Mouse (Mus musculus) intestine, postnatal 0 days (tissue): ENCODE results near the gene Sept5. TPM values are rescaled to one million over a fixed set of nuclear protein-coding genes. Genes with fewer than 3 reads are reported as not detected.

Experiments
- ATAC-seq: fragments of 200-750 bp; cut with Nextera tagmentation; 2 replicates; pipeline ENCODE4 v1.8.0; 2017; ENCODE audit warnings: mild to moderate bottlenecking, moderate TSS enrichment, moderate library complexity
- H3K27ac ChIP-seq: fragments of 300-500 bp; sonication (generic); 2 replicates; pipeline ENCODE4 v1.5.1; 2014; ENCODE audit warnings: mild to moderate bottlenecking, low read depth, low read length, moderate library complexity
- H3K27me3 ChIP-seq: fragments of 300-500 bp; sonication (generic); replicated peaks from 2 replicates; pipeline ENCODE4 v1.6.1; 2014; ENCODE audit warnings: low read length, mixed read lengths; ENCODE audit not compliant: control insufficient read depth, insufficient read depth
- H3K36me3 ChIP-seq: fragments of 300-500 bp; sonication (generic); 2 replicates; pipeline ENCODE4 v1.6.1; 2014; ENCODE audit warnings: mild to moderate bottlenecking, moderate library complexity; ENCODE audit not compliant: control insufficient read depth, insufficient read depth
- H3K4me1 ChIP-seq: fragments of 300-500 bp; sonication (generic); replicated peaks from 2 replicates; pipeline ENCODE4 v1.6.1; 2014; ENCODE audit warnings: antibody characterized with exemption, low read length, mixed read lengths; ENCODE audit not compliant: control insufficient read depth, insufficient read depth
- H3K4me2 ChIP-seq: fragments of 300-500 bp; sonication (generic); replicated peaks from 2 replicates; pipeline ENCODE4 v1.6.1; 2014; ENCODE audit warnings: low read depth, mild to moderate bottlenecking, moderate library complexity
- H3K4me3 ChIP-seq: fragments of 300-500 bp; sonication (generic); 2 replicates; pipeline ENCODE4 v1.5.1; 2014; ENCODE audit warnings: low read depth, low read length
- H3K9ac ChIP-seq: fragments of 300-500 bp; sonication (generic); 2 replicates; pipeline ENCODE4 v1.6.1; 2014; ENCODE audit warnings: mild to moderate bottlenecking, low read depth, low read length
- H3K9me3 ChIP-seq: fragments of 300-500 bp; sonication (generic); 2 replicates; pipeline ENCODE4 v1.6.1; 2016; ENCODE audit warnings: mixed run types; ENCODE audit not compliant: control insufficient read depth
- CTCF ChIP-seq: sonication (generic); IDR thresholded peaks from 2 replicates; pipeline ENCODE4 v1.5.1; 2016; ENCODE audit warnings: low read depth, mild to moderate bottlenecking, control low read depth, antibody characterized with exemption, moderate library complexity
- WGBS: fragments of 180-500 bp; shearing (Covaris S2); extraction: QIAGEN DNeasy Blood & Tissue Kit; methylation state at CpG from one replicate; pipeline ENCODE4 v1.1.7; 2014; 5-methylcytosine and 5-hydroxymethylcytosine counted together
- polyA plus RNA-seq: library from polyadenylated mRNA; unstranded; fragments of >200 nt; fragmentation: Nextera tagmentation; extraction: Ambion mirVana; gene quantifications from 2 replicates; pipeline ENCODE4 v1.2.1, GENCODE M21; 2015

Gene Sept5
- polyA plus RNA-seq, 1 experiment from 2014 or later = 24.7 TPM

DNA sequence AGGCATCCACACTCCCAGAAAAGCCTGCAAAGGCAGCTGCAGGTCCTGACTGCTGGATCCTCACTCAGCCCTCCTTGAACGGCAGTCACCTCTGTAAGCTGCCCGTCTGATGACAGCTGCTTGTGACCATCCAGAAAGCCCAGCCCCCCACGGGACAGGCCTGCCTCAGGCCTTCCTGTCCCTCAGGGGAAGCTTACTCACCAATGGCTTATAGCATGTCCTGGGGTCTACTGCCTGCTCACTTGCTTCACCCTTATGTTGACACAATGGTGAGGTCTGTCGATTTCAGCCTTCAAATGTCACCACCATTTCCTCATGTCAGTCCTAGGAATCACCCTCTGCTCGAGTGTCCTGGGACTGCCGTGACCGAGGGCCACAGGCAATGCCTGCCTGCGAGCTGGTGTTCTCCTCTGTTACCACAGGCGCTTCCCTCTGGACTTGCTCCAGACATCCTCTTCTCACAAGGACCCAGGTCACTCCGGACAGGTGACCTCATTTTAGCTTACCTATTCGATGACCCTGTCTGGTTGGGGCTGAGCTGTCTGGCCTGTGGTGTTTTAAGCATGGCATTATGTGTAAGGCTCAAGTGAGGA, 13.7 kb upstream of the Sept5 start:
- no peak overlapping the region for H3K27ac ChIP-seq
- no peaks in the 10 kb centered on the region for H3K36me3 ChIP-seq
- 77% methylated on average over 11 of the region's 11 CpGs for WGBS
- H3K9me3 ChIP-seq = no peaks in the 10 kb centered on the region
- no peak overlapping the region for H3K4me3 ChIP-seq
- H3K9ac ChIP-seq = no peak overlapping the region
- no peaks in the 10 kb centered on the region for H3K27me3 ChIP-seq
- no peaks in the 10 kb centered on the region for H3K4me1 ChIP-seq
- H3K4me2 ChIP-seq = no peak overlapping the region
- no peak for TF ChIP-seq CTCF
- ATAC-seq = no peak

DNA sequence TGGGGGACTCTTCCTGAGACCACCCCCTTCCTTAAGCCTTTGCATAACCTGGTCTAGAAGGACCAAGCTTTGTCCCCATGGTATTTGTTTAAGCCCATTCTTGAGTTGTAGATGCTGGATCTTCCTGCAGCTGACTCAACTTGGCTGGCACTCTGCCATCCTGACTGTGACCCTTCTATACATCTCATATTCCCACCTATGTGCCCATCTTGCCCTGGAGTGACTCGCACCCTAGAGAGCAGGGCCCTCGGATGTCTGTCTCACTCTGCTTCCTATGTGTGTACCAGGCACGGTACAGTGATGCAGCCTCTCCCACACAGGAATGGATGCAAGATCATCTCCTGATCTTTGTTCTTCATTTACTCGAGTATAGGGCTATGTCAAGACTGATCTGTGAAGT, 13.1 kb upstream of the Sept5 start:
- Histone ChIP-seq H3K27ac (no peak overlapping the region), H3K9me3 (no peaks in the 10 kb centered on the region), H3K4me3 (no peak overlapping the region), H3K4me2 (no peak overlapping the region), H3K27me3 (no peaks in the 10 kb centered on the region), H3K36me3 (no peaks in the 10 kb centered on the region), H3K9ac (no peak overlapping the region), H3K4me1 (no peaks in the 10 kb centered on the region)
- TF ChIP-seq CTCF = no peak
- WGBS = 80% methylated on average over 4 of the region's 4 CpGs
- no peak for ATAC-seq

DNA sequence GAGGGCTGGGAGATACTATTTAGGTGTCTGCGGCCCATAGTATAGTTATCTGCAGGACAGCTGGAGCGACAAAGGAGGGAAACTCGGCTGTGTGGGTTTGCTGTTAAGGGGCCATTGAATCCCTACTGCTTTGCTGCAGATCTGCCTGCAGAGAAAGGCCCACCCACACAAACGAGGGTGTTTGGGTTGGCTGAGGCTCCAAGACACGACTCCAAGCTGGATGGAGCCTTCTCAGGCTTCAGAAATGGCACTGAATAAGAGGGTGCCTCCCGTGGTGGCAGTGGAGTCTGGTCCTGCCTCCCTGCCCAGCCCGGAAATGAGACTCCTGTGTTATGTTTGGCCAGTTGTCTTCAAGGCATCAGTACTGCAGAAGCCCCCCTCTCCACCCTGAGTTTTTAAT, 12.5 kb upstream of the Sept5 start:
- no peak overlapping the region for H3K4me2 ChIP-seq
- 68% methylated on average over 7 of the region's 7 CpGs for WGBS

DNA sequence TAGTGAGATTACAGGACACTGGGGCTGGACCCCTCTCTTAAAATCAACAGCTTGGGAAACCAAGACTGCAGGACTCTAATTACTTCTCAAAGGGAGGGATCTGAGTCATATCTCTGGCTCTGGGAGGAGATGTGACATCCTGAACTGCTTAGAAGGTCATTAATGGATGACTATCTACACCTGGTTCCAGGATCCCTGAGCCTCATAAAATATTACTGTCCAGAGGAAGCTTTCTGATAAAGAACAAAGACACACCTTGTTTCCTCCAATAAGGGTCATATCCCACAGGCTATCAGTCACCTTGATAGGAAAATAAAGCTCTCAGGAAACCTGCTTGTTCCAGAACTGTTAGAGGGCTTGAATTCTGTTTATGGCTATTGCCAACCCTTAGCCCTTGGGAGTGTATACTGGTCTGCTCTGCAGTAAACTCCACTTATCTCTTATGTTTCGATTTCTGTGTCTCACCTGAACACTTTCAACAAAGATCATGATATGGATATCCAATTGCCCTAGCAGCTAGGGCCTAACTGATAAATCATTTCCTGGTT, 9.7 kb upstream of the Sept5 start:
- H3K4me2 ChIP-seq = no peak overlapping the region
- no peak for TF ChIP-seq CTCF
- no peak overlapping the region for H3K9ac ChIP-seq
- H3K27ac ChIP-seq = 0 out of 2 replicates have a peak overlapping the region, but pooled peaks have one; percentile 50
- H3K4me3 ChIP-seq = no peak overlapping the region
- no peaks in the 10 kb centered on the region for H3K27me3 ChIP-seq
- peak; percentile 90 for ATAC-seq
- 31% methylated on average over 1 of the region's 1 CpGs for WGBS
- no peaks in the 10 kb centered on the region for H3K36me3 ChIP-seq
- no peaks in the 10 kb centered on the region for H3K9me3 ChIP-seq
- no peaks in the 10 kb centered on the region for H3K4me1 ChIP-seq

More for the DNA sequence above, 12.5 kb upstream of the Sept5 start:
- Histone ChIP-seq H3K27me3 (no peaks in the 10 kb centered on the region), H3K9me3 (no peaks in the 10 kb centered on the region), H3K4me1 (no peaks in the 10 kb centered on the region), H3K36me3 (no peaks in the 10 kb centered on the region), H3K27ac (no peak overlapping the region), H3K4me3 (no peak overlapping the region), H3K9ac (no peak overlapping the region)
- TF ChIP-seq CTCF = no peak
- no peak for ATAC-seq

DNA sequence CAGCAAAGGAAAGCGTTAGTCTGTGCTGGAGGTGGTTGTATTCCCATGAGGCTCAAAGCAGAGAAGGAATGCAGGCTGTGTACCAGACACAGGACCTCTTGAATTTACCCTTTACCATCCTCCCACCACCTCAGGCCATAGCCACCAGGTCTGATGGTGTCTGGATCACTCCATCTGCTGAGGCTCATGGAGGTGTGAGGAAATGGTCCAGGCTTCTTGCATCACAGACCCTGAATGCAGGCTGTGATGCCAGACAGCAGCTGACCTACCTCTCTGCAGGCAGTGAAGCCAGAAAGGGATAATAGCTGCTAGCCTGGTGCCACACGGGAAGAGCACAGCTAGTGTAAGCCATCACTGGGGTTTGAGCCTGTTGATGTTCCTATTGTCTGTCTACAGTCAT, 8.6 kb upstream of the Sept5 start:
- Histone ChIP-seq H3K36me3 (no peaks in the 10 kb centered on the region), H3K9me3 (no peaks in the 10 kb centered on the region), H3K27me3 (no peaks in the 10 kb centered on the region), H3K9ac (no peak overlapping the region), H3K4me2 (no peak overlapping the region), H3K4me1 (no peaks in the 10 kb centered on the region), H3K27ac (no peak overlapping the region), H3K4me3 (no peak overlapping the region)
- TF ChIP-seq CTCF = no peak
- WGBS = 53% methylated on average over 2 of the region's 2 CpGs
- no peak for ATAC-seq

DNA sequence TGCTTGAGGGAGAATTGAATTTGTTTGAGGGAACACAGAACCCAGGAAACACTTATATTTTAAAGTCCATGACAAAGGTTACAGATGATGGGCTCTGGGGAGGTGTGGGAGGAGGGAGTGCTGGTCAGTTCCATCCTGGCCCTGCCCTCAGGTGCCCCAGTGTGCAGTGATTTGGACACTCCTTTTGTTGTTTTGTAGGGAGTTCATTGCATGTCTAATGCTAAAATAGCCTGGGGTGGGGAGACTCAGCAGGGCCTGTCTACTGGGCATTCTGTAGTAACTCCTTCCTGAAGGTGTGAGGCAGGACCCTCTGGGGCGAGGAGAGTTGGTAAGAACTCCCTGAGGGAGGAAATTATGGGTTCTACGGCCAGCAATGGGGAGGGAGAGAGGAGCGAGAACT, 7.0 kb upstream of the Sept5 start:
- Histone ChIP-seq H3K27ac (no peak overlapping the region), H3K4me2 (no peak overlapping the region), H3K27me3 (no peaks in the 10 kb centered on the region), H3K36me3 (no peaks in the 10 kb centered on the region), H3K4me1 (no peaks in the 10 kb centered on the region), H3K4me3 (no peak overlapping the region), H3K9me3 (no peaks in the 10 kb centered on the region), H3K9ac (no peak overlapping the region)
- no peak for ATAC-seq
- no peak for TF ChIP-seq CTCF
- 82% methylated on average over 3 of the region's 3 CpGs for WGBS

- Histone ChIP-seq H3K27ac (no peak overlapping the region), H3K4me3 (no peak overlapping the region), H3K4me2 (no peak overlapping the region), H3K36me3 (no peaks in the 10 kb centered on the region), H3K27me3 (no peaks in the 10 kb centered on the region), H3K9ac (no peak overlapping the region), H3K4me1 (no peaks in the 10 kb centered on the region), H3K9me3 (no peaks in the 10 kb centered on the region)
- WGBS = 91% methylated on average over 5 of the region's 5 CpGs
- no peak for ATAC-seq
- no peak for TF ChIP-seq CTCF
These were observed 6.6 kb upstream of the Sept5 start for GRCm38 (mm10) chr16:18636401-18636800.
